Mouse (Mus musculus): Measurements from ENCODE around the gene Mfsd4a.

Mfsd4a gene

GRCm38 (mm10) chr1:132067261-132068255 lies at the start of gene Mfsd4a:
Gene Mfsd4a (minus strand): TSS chr1:132068062.
- H3K4me3 ChIP-seq (replicated peaks; ENCODE audit: low read length), result peak within 1 kb of the TSS; percentile 75
- H3K4me1 ChIP-seq (replicated peaks; ENCODE audit: low read depth, low read length), result peaks cover 12% of the 10 kb centered on the region
- peaks cover 84% of the 10 kb centered on the region for H3K27me3 ChIP-seq (ENCODE audit: insufficient read depth, low read length)
- no peak for TF ChIP-seq POU5F1 (IDR thresholded peaks at IDR 0.05; ENCODE audit: borderline replicate concordance, low read length)
- no peak for TF ChIP-seq NANOG (IDR thresholded peaks at IDR 0.05; ENCODE audit: borderline replicate concordance, low read length)
- TF ChIP-seq CTCF (conservative IDR thresholded peaks at IDR 0.05; ENCODE audit: low read length), result no peak
- H3K36me3 ChIP-seq (ENCODE audit: insufficient read depth, low read length), result no peaks in the 10 kb centered on the region
- H3K9me3 ChIP-seq (ENCODE audit: low read length), result no peaks in the 10 kb centered on the region

- Histone ChIP-seq H3K4me1 (replicated peaks; ENCODE audit: low read depth, low read length) (peaks cover 55% of the 10 kb centered on the region), H3K9me3 (ENCODE audit: low read length) (no peaks in the 10 kb centered on the region), H3K36me3 (ENCODE audit: insufficient read depth, low read length) (peaks cover 59% of the 10 kb centered on the region), H3K27me3 (ENCODE audit: insufficient read depth, low read length) (no peaks in the 10 kb centered on the region), H3K4me3 (replicated peaks; ENCODE audit: low read length) (no peak overlapping the region)
- TF ChIP-seq NANOG (IDR thresholded peaks at IDR 0.05; ENCODE audit: borderline replicate concordance, low read length) (no peak), CTCF (conservative IDR thresholded peaks at IDR 0.05; ENCODE audit: low read length) (peak; percentile 57)
These were observed 48.7 kb upstream of the Mfsd4a start for GRCm38 (mm10) chr1:132116606-132117005.

GRCm38 (mm10) chr1:132113098-132113497 lies 45.2 kb upstream of the Mfsd4a start:
- H3K4me1 ChIP-seq (replicated peaks; ENCODE audit: low read depth, low read length), result peaks cover 60% of the 10 kb centered on the region
- TF ChIP-seq NANOG (IDR thresholded peaks at IDR 0.05; ENCODE audit: borderline replicate concordance, low read length) (no peak), CTCF (conservative IDR thresholded peaks at IDR 0.05; ENCODE audit: low read length) (no peak), POU5F1 (IDR thresholded peaks at IDR 0.05; ENCODE audit: borderline replicate concordance, low read length) (no peak)
- H3K27me3 ChIP-seq (ENCODE audit: insufficient read depth, low read length), result no peaks in the 10 kb centered on the region
- no peak overlapping the region for H3K4me3 ChIP-seq (replicated peaks; ENCODE audit: low read length)
- H3K36me3 ChIP-seq (ENCODE audit: insufficient read depth, low read length), result peaks cover 34% of the 10 kb centered on the region
- H3K9me3 ChIP-seq (ENCODE audit: low read length), result no peaks in the 10 kb centered on the region

- TF ChIP-seq CTCF (conservative IDR thresholded peaks at IDR 0.05; ENCODE audit: low read length) (no peak), NANOG (IDR thresholded peaks at IDR 0.05; ENCODE audit: borderline replicate concordance, low read length) (no peak), POU5F1 (IDR thresholded peaks at IDR 0.05; ENCODE audit: borderline replicate concordance, low read length) (no peak)
- Histone ChIP-seq H3K9me3 (ENCODE audit: low read length) (no peaks in the 10 kb centered on the region), H3K4me1 (replicated peaks; ENCODE audit: low read depth, low read length) (peaks cover 60% of the 10 kb centered on the region), H3K36me3 (ENCODE audit: insufficient read depth, low read length) (peaks cover 29% of the 10 kb centered on the region), H3K4me3 (replicated peaks; ENCODE audit: low read length) (no peak overlapping the region), H3K27me3 (ENCODE audit: insufficient read depth, low read length) (no peaks in the 10 kb centered on the region)
These were observed 44.6 kb upstream of the Mfsd4a start for GRCm38 (mm10) chr1:132112426-132112825.

GRCm38 (mm10) chr1:132111411-132111810 lies 43.5 kb upstream of the Mfsd4a start:
- H3K36me3 ChIP-seq (ENCODE audit: insufficient read depth, low read length), result peaks cover 26% of the 10 kb centered on the region
- H3K9me3 ChIP-seq (ENCODE audit: low read length), result no peaks in the 10 kb centered on the region
- peaks cover 2% of the 10 kb centered on the region; the same call in 1 of the 2 replicates for H3K27me3 ChIP-seq (ENCODE audit: insufficient read depth, low read length)
- peaks cover 52% of the 10 kb centered on the region for H3K4me1 ChIP-seq (replicated peaks; ENCODE audit: low read depth, low read length)
- TF ChIP-seq NANOG (IDR thresholded peaks at IDR 0.05; ENCODE audit: borderline replicate concordance, low read length) (no peak), CTCF (conservative IDR thresholded peaks at IDR 0.05; ENCODE audit: low read length) (no peak), POU5F1 (IDR thresholded peaks at IDR 0.05; ENCODE audit: borderline replicate concordance, low read length) (no peak)
- no peak overlapping the region for H3K4me3 ChIP-seq (replicated peaks; ENCODE audit: low read length)

GRCm38 (mm10) chr1:132109368-132109767 lies 41.5 kb upstream of the Mfsd4a start:
- Histone ChIP-seq H3K4me3 (replicated peaks; ENCODE audit: low read length) (no peak overlapping the region), H3K27me3 (ENCODE audit: insufficient read depth, low read length) (peaks cover 6% of the 10 kb centered on the region; the same call in 1 of the 2 replicates), H3K4me1 (replicated peaks; ENCODE audit: low read depth, low read length) (peaks cover 35% of the 10 kb centered on the region), H3K9me3 (ENCODE audit: low read length) (no peaks in the 10 kb centered on the region), H3K36me3 (ENCODE audit: insufficient read depth, low read length) (peaks cover 7% of the 10 kb centered on the region)
- TF ChIP-seq POU5F1 (IDR thresholded peaks at IDR 0.05; ENCODE audit: borderline replicate concordance, low read length) (no peak), NANOG (IDR thresholded peaks at IDR 0.05; ENCODE audit: borderline replicate concordance, low read length) (no peak), CTCF (conservative IDR thresholded peaks at IDR 0.05; ENCODE audit: low read length) (no peak)

GRCm38 (mm10) chr1:132104353-132104752 lies 36.5 kb upstream of the Mfsd4a start:
- no peaks in the 10 kb centered on the region for H3K36me3 ChIP-seq (ENCODE audit: insufficient read depth, low read length)
- TF ChIP-seq NANOG (IDR thresholded peaks at IDR 0.05; ENCODE audit: borderline replicate concordance, low read length), result no peak
- no peak for TF ChIP-seq CTCF (conservative IDR thresholded peaks at IDR 0.05; ENCODE audit: low read length)
- no peak for TF ChIP-seq POU5F1 (IDR thresholded peaks at IDR 0.05; ENCODE audit: borderline replicate concordance, low read length)
- H3K4me1 ChIP-seq (replicated peaks; ENCODE audit: low read depth, low read length), result peaks cover 9% of the 10 kb centered on the region; the same call in 1 of the 2 replicates
- peaks cover 14% of the 10 kb centered on the region; the same call in 1 of the 2 replicates for H3K27me3 ChIP-seq (ENCODE audit: insufficient read depth, low read length)
- H3K9me3 ChIP-seq (ENCODE audit: low read length), result no peaks in the 10 kb centered on the region
- peak overlapping the region; percentile 45; the same call in 1 of the 2 replicates for H3K4me3 ChIP-seq (replicated peaks; ENCODE audit: low read length)

- H3K36me3 ChIP-seq (ENCODE audit: insufficient read depth, low read length), result no peaks in the 10 kb centered on the region
- no peak for TF ChIP-seq POU5F1 (IDR thresholded peaks at IDR 0.05; ENCODE audit: borderline replicate concordance, low read length)
- TF ChIP-seq CTCF (conservative IDR thresholded peaks at IDR 0.05; ENCODE audit: low read length), result no peak
- TF ChIP-seq NANOG (IDR thresholded peaks at IDR 0.05; ENCODE audit: borderline replicate concordance, low read length), result no peak
- no peaks in the 10 kb centered on the region for H3K9me3 ChIP-seq (ENCODE audit: low read length)
- peaks cover 9% of the 10 kb centered on the region; the same call in 1 of the 2 replicates for H3K4me1 ChIP-seq (replicated peaks; ENCODE audit: low read depth, low read length)
- no peak overlapping the region for H3K4me3 ChIP-seq (replicated peaks; ENCODE audit: low read length)
- peaks cover 14% of the 10 kb centered on the region; the same call in 1 of the 2 replicates for H3K27me3 ChIP-seq (ENCODE audit: insufficient read depth, low read length)
These were observed 34.3 kb upstream of the Mfsd4a start for GRCm38 (mm10) chr1:132101953-132102697.

Data from E14TG2a.4 (cell line).